Mouse (Mus musculus) gastrocnemius, adult 8-10 months (tissue): ENCODE measurements around the gene Mllt10. TPM values are rescaled to one million over a fixed set of nuclear protein-coding genes. Genes with fewer than 3 reads are reported as not detected.

Experiments used
- DNase-seq, 2 experiments: peaks; one replicate each; pipeline ENCODE4 v3.0.0; 2022; ENCODE audit warnings: low spot score in 2 of 2
- total RNA-seq, 4 experiments: library from RNA; stranded (reverse); gene quantifications; 2 replicates each; pipeline ENCODE4 v1.2.4; 2022

Mllt10 gene
- total RNA-seq, 4 experiments from 2014 or later, result 17.3 to 22.4 (median 20.5) TPM

DNA sequence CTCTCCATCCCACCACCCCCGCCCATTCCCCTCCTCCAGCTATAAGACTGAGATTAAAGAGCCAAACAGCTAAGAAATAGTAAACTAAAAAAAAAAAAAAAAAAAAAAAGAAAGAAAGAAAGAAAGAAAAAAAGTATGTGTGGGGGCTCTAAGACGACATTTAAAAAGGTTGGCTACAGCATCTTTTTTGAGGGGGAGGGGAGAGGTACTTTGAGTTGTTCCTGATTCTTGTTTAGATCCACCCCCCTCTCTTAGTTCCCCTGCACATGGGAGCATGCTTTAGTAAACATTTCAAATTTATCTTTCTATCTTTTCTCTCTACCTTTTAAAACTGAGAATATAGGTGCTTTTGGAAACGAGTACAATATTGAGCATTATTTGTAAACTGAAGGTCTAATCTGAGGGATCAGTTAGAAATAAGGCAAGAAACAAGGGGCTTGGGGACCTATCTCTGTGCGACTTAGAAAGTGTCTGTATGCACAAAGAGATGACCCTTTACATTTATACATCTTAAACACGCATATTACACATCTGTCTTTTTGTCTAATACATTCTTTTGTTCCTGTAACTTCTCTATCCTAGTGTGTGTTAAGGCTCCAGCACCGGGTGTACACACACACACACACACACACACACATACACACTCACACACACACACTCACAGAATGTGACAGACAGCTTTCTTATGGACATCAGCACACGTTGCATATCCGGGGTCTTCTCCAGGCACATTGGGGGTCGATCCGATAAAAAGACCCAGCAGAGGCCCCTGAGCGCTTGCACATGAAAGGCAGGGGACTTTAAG is 3.8 kb upstream of the Mllt10 start:
- DNase-seq, result no peak

- DNase-seq, result no peak
Observed at GRCm38 (mm10) chr2:18051831-18052170, 3.2 kb upstream of the Mllt10 start.

- no peak for DNase-seq
Observed at GRCm38 (mm10) chr2:18052581-18052980, 2.5 kb upstream of the Mllt10 start.

DNA sequence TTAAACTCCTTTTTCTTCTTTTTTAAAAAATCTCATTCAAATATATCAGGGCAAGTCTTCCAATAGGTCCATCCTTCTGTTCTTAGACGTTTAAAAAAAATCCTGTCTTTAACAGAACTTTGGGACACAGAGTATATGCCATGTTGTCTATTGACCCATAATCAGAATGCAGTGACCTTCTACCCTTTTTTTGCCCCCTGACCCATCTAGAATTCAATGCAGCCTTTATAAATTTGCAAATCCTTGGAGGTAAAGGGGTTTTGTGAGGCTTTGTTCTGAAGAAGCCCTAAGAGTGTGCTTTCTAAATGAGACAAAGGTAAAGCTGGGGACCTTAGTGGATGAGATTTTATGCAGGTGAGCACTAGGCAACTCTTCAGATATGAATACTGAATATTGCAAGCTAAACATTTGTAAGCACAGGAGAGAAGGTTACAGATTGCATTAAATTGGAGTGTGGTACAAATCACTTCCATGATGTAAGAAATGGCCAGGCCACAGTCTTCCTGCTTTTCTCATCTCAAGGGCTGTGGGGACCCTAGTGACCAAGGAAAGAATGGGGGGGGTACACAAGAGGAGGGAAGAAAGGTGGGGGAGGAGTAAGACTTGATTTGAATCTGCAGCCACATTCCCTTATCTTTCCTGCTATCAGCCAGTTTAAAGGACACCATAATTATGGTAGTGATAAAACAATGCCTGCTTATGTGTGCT is 1.6 kb upstream of the Mllt10 start:
- no peak for DNase-seq

DNA sequence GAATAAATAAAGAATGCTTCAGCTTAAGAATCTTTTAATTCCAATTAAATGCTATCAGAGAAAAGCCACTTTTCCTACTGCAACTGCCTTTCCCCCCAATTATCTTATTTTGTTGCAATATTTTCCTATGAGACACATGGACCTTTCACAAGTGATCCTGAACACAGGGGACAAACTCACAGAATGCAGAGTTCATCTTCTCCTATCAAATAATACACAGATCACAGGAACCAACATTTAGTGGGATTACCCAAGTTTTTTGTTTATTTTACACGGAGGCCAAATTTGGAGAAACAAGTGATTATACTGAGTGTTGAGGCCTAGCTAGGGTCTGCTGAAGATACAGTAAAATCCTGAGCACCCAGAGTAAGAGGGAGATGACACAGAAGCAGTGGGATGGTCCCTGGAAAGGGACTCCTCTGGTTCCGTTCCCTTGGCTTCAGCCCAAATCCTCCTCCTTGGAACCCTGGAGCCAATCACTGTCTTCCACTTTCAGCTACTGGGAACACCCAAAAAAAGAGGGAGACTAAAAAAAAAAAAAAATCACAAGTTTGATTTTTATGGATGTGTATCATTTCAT is 996 bp upstream of the Mllt10 start:
- DNase-seq, result no peak

DNA sequence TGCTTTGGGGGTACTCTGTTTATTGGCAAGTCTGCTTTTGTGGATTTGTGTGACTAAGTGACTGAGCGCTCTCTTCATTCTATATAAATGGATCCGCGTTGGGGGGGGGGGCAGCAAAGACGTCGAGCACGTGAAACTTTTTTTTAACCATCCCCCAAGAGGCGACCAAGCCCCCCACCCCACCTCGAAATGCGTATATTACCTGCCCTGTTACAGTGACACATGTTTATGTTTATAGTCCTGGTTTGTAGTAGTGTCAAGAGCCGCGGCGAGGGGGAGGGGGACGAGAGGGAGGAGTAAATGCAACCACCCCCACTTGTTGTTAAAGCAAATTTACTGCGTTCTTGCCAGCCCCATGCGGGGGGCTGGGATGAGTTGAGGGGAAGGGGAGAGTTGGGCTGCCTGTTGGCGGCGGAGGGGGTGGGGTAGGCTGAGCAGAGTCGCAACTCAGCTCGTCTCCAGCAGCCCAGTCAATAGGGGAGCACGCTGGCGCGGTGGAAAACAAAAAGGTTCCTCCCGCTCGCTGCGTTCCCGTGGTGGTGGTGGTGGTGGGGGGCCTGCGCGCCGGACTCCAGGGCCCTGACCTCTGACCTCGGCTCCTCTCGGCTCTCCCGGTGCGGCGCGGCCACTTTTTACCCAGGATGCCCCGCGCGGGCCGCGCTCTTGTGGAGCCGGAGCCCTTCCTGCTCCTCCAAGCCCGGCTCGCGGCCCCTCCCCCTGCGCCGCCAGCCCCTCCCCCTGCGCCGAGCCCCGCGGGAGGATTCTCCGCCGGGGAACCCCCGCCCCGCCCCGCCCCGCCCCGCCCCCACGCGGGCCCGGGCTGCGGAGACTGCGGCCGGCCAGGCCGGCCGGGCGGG is 1.1 kb downstream of the Mllt10 start:
- DNase-seq, result peak; percentile 94 to 96

DNA sequence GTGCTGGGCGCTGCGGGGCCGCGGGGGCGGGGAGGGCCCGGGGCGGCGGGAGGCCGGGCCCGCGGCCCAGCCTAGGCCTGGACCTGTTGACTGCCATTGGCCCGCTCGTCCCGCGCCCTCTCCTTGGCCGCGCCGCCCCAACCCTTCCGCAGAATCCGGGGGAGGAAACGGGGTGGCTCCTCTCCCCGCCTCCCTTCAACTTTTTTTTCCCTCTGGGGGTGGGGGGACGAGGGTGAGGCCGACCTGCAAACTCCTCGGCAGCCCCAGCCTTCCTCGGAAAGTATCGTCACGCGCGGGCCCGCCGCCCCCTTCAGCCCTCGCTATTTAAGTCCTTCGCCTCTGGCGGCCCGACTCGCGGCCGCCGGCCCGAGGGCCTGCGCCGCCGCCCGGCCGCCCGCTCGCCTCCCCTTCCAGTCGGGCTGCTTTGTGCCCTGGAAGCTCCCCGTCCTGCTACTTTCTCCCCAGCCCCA is 1.8 kb downstream of the Mllt10 start:
- peak; percentile 93 to 94 for DNase-seq

GRCm38 (mm10) chr2:18057336-18058145 is 2.5 kb downstream of the Mllt10 start:
- peak; percentile 33 to 38 for DNase-seq

DNA sequence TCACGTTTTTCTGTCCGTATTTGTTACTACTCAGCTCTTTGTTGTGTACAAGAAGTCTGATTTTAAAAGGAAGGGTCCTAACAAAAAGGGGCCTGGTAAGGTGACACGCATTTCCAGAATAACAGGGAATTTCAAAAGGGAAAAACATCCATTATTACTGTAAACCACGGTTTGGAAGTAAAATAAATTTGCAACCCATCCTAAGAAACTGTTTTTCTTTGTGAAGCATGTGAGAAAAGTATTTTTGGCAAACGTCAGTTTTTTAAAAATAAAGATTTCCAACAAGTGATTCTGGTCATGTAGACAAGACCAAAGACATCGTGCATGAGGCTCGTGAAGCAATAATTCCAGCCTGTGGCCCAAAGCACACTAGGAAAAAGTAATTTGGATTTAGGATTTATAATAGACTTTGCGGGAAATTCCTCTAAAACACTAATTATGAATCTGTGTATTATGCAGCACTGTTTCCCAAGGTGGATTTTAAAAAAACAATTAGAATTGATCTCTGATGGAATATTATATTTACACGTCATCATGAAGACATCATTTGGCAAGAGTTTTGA is 3.2 kb downstream of the Mllt10 start:
- no peak for DNase-seq

GRCm38 (mm10) chr2:18059063-18059462 is 4.0 kb downstream of the Mllt10 start:
- no peak for DNase-seq

DNA sequence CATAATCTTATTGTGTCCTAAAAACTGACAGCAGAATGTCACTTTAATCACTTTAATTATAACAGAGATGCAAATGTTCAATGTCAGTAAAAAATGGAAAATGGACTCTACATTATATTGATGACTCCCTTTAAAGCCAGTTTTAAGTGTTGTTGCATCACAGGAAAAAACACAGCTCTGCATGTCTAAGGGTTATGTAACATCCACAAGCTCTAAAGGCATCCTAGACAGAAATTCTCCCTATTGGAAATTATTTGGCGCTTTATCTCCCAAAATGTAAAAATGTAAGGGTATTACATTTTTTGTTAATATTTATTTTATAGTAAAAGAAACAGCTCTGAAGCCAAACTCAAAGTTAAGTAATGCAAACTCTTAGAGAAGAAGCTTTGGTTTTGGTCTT is 4.9 kb downstream of the Mllt10 start:
- no peak for DNase-seq

DNA sequence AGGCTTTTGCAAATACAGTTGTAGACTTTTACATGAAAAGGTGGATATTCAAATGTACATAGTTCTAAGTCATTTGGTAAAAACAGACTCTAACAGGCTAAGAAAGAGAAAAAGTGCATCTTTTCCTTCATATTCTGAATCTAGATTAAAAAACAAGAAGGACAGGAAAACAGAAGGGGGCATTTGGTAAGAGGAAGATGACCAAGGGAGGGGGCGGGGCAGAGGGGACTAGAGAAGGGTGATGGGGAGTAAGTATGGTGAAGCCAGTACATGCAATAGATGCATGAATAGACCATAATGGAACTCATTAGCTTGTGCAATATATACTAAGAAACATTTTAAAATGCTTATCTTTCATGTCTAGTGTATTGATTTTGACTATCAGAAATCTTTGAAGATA is 5.4 kb downstream of the Mllt10 start:
- no peak for DNase-seq

DNA sequence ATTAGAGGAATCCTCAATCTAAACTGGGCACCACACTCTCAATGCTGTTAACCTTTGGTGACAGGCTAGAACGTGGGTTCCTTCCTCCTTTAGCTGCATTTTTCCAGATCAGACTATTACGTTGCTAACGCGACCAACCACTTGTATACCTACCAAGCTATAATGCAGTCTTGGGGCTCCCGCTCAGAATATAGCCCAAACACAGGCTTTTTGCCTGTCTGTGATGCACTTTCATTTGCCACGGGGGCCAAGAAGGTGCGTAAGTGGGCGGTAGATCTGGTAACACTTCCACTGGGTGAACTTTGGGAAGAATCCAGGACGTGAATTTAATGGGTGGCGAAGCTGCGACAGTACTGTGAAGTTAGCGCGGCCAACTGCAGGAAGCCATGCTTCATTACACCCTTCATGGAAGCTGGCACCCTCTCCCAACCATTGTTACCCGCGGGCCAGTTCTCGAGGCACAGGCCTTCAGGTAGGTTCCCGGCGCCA is 8.8 kb downstream of the Mllt10 start:
- peak; percentile 51 for DNase-seq

DNA sequence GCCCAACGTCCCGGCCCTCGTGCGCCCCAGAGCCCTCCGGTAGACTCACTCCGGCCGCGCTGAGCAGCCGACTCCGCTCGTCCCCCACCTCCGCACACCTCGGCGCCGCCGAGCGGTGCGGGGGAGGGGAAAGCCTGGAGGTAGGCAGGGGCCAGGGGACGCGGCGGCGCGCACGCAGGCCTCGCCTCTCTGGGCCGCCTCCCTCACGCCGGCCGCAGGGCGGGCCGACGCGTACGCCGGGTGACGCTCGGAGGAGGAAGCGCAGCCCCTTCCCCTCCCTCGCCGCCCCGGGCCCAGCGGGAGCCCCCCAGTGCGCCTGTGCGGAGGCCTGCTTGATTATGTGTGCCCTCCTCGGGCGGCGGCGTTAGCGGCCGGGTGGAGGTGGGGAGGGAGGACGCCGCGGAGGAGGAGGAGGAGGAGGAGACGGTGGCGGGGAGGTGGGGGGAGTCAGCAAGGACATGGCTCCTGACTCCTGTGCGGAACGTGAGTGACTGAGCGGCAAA is 9.4 kb downstream of the Mllt10 start:
- peak; percentile 81 to 90 for DNase-seq

DNA sequence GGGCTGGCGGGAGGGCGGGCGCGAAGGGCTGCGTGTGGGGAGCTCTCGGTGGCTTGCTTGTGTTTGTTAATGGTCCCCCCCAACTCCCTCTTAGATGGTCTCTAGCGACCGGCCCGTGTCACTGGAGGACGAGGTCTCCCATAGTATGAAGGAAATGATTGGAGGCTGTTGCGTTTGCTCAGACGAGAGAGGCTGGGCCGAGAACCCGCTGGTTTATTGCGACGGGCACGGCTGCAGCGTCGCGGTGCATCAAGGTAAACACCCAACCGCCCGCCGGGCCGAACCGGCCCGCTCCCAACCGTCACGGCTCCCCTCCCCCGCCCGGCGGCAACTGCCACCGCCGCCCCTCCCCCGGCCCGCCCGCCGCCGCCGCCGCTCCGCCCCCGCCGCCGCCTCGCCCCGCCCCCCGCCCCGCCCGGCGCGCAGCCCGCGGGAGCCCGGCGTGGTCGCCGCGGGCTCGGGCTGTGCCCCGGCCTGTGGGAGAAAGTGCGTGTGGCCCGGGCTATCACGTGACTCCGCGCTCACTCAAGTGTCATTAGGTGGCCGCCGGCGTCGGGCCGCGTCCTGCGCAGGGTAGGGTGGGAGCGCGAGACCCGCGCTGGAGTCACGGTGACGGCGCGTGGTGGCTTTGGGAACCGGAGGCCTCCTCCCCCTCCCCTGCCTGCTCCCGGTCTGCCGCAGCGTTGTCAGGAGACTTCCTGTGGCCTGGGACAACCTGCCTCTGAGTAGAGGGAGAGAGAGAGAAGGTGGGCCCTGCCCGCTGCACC is 10.1 kb downstream of the Mllt10 start:
- DNase-seq, result peak; percentile 54 to 69

DNA sequence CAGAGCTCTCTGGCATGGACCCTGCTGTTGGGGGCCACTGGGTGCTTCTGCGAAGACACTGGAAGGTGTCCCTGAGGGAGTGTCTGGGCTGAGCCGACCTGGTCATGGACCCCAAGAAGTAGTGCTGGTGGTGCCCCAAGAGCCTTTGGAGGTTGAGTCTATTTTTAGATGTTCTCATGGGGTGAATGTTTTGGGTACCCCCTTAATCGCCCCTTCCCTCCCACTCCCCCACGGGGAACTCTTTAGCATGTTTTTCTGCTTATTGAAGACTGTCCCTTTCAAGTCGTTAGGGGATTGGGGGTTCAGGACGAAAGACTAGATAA is 10.6 kb downstream of the Mllt10 start:
- no peak for DNase-seq

DNA sequence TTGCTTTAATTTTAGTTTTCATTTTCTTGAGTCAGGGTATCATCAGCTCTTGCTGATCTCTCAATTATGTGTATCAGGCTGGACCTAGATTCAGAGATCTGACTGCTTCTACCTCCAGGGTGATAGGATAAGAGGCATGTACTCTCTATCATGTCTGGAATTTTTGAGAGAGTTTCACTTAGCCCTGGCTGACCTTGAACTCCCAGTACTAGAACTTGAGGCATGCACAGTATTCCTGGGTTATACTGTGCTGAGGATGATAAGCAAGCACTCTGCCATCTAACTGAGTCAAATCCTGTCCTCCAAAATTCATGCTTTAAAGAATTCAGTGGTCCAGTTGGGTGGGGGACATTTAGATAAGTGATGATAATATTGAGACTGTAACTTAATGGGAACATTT is 11.4 kb downstream of the Mllt10 start:
- DNase-seq, result no peak

GRCm38 (mm10) chr2:18068071-18068796 is 13.2 kb downstream of the Mllt10 start:
- no peak for DNase-seq

DNA sequence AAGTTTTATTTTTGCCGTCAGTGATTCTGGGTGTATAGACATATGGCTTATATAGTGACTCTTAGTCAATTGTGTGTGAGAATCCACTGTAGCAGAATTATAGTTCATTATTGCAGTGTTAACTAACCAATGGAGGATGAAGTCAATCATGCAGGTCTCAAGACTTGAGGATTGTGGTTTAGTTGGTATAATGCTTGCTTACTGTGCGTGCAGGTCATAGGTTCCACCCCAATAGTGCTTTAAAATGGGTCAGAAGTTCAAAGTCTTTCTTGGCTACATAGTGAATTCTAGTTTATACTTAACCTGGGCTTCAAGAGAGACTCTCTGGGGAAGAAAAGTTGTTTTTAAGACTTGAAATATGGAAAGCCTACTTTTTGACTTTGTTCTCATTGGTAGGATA is 16.9 kb downstream of the Mllt10 start:
- DNase-seq, result no peak
